Mouse (Mus musculus) kidney, adult 9 months (tissue): ENCODE data around the gene Itga9.

Experiments
- DNase-seq: peaks from one replicate; pipeline ENCODE4 v3.0.0; 2022

Gene Itga9

DNA sequence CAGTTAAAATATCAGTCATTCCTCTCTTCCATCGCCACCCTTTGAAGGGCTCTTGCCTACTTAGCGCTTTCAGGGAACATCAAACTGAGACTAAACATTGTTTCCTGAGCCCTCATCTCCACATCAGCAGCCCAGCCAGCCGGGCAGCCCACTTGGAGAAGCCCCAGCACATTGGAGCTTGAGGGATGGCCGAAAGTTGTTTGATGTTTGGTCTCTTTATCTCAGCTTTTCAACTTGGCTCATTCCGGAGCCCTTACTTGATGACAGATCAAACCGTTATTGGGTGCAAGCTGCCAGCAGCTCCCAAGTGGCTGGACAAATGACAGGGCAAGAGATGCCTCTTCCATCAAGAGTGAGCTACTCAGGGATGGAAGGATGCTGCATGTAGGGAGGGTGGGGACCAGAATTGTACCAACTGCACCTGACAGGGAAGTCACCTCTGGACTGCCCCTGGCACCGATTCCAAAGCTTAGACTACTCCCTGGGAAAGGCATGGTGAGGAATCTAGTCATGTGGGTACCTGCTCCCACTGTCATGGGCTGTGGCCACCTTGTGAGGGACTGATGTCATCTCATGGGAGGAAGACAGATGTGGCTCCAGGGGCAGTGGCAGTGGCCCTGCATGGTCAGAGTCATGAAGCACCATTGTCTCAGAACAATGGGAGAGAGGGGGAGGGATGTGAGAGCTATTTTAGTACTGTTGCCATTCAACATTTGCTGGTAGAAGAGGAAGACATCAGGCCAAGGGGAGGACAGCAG, 232.6 kb downstream of the Itga9 start:
- DNase-seq = no peak

GRCm38 (mm10) chr9:118841247-118841646, 234.8 kb downstream of the Itga9 start:
- no peak for DNase-seq

DNA sequence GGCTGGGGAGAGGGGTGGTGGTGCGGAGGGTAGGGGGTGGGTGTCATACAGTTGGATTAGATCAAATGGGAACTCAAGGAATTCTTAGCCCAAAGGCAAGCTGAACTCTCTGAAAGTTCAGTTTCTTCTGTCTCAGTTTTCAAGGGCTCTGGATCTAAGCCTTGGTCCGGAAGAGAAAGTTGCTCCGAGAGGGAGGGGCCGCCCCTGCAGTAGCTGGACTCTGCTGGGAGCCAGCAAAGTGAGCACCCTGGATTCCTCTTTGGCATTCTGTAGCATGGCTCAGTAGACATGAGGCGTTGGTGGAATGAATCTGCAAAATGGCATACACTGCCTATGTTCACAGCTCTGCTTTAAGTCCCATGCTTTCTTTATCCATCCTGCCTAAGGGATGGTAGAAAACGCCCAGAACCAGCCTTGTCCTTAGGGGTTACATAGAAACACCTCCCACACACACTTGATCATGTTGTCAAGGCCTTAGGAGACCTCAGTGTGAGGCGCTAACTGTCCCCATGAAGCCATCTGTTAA, 235.5 kb downstream of the Itga9 start:
- no peak for DNase-seq

- no peak for DNase-seq
Measured at GRCm38 (mm10) chr9:118843711-118844110, 237.2 kb downstream of the Itga9 start.

GRCm38 (mm10) chr9:118845003-118845402, 238.5 kb downstream of the Itga9 start:
- DNase-seq = no peak

- peak; percentile 26 for DNase-seq
Measured at GRCm38 (mm10) chr9:118846766-118847165, 240.3 kb downstream of the Itga9 start.

DNA sequence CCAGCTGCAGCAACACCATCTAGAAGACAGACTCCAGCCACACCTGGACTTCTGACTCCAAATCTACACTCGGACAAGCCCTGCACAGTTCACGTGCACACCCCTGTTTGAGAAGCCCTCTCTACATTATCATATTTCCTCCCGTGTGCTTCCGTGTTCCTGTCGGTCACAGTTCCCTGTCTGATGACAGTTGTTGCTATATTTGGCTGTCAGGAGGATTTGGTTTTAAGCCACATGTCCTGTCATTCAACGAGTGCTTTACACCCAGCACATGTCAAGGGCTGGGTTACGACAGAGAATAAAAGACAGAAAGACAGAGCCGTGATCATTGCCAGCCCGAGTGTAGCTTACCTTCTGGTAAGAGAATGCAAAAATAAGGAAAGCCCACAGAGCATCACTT, 250.2 kb downstream of the Itga9 start:
- DNase-seq = no peak

GRCm38 (mm10) chr9:118860613-118861141, 254.2 kb downstream of the Itga9 start:
- DNase-seq = no peak

DNA sequence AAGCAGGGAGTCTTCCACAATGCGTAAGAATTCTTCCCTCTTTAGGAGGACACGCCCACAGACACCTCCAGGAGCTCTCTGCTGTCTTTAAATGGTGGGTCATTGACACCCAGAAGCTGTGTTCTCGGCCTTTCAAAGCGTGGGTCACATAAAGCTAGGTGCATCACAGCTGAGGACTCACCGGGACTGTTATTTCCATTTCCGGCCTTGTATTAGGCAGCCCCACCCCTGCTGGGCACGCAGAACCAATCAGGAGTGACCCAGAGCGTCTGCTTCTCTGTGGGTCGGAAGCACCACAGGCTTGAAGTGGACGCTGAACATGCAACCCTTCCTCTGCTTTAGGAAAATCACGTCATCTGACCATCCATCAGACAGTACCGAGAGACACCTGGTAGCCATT, 255.7 kb downstream of the Itga9 start:
- no peak for DNase-seq

- no peak for DNase-seq
Measured at GRCm38 (mm10) chr9:118862852-118863260, 256.4 kb downstream of the Itga9 start.

GRCm38 (mm10) chr9:118863528-118863927, 257.0 kb downstream of the Itga9 start:
- DNase-seq = no peak

DNA sequence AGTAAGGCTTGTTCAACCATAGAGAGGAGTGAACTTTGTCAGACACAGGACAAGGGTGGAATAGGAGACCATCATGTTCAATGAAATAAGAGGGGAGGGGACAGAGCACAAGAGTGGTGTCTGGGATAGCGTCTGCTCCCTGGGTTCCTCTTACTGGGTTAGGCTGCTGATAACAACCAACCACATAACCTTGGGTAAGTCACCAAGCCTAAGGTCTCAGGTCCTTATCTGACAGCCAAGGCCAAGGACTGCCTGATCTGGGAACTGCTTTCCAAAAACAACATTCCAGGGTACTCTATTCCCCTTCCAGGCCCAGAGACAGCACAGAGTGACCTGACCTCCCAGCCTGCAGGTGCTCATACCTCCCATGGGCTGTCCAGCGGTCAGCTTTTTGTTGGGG, 260.5 kb downstream of the Itga9 start:
- no peak for DNase-seq

GRCm38 (mm10) chr9:118867851-118868250, 261.4 kb downstream of the Itga9 start:
- no peak for DNase-seq

DNA sequence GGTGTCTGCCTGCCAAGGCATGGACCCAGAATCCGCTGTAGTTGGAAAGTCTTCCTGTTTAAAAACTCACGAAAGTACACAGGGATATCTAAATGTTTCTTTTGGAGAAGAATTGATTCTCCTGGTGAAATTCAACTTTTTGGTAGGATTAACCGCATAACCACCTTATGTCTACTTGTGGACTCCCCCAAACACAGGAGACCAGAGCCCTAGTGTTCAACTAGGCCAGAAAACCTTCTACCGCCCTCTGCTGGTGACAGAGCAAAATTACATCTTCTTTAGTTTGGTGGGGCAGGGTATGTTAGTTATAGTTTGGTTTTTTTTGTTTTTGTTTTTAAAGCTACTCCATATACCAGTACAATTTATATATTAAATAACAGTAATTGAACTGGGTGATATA, 264.6 kb downstream of the Itga9 start:
- DNase-seq = peak; percentile 47

GRCm38 (mm10) chr9:118873031-118873430, 266.5 kb downstream of the Itga9 start:
- no peak for DNase-seq

GRCm38 (mm10) chr9:118873596-118873995, 267.1 kb downstream of the Itga9 start:
- DNase-seq = peak; percentile 61

- DNase-seq = no peak
Measured at GRCm38 (mm10) chr9:118875705-118876104, 269.2 kb downstream of the Itga9 start.

DNA sequence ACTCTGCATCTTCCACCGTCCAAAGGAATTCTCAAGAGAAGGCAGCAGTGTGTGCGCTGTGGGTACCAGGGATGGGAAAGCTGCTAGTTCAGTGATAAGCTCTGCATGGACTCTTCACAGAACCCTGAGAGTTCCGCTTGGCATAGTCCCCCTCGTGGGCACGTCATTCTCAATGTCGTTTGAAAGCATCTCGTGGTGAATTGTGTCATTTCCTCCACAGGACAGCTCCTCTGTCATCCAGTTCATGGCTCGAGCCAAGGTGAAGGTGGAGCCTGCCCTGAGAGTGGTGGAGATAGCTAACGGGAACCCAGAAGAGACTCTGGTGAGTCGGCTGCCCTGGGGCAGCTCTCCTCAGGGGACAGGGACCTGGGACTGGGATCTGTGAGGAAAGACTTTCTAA, 270.4 kb downstream of the Itga9 start:
- DNase-seq = no peak

- DNase-seq = no peak
Measured at GRCm38 (mm10) chr9:118877365-118878008, 271.0 kb downstream of the Itga9 start.

GRCm38 (mm10) chr9:118878596-118878995, 272.1 kb downstream of the Itga9 start:
- DNase-seq = no peak

DNA sequence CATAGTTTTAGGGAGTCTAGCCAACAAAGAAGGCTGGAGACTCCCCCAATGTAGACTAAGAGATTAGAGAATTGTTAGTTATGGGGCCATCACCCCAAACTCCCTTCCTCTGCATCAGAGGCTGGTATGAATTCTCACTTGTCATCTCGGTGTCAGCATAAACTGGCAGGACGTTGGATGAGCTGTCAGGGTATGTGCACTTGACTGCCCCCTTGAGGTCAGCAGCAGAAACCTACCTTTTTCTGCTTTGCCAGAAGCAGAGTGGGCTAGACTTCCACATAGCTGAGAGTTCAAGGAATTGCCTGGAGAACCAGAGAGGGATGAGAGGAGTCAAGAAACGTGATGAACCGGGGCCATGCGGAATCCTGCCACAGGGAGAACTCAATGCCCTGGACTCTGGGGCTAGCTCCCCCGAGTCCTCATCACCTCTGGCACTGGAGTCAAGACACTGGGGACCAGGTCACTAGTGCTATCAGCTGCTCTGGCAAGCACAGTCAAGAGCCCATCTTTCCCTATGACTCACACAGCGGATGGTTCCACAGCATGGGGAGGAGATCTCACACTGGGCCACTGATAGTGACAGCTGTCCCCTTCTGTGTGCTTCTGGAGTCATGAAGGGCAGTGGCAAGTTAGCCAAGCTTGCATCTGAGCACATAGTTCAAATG, 274.9 kb downstream of the Itga9 start:
- peak; percentile 27 for DNase-seq

DNA sequence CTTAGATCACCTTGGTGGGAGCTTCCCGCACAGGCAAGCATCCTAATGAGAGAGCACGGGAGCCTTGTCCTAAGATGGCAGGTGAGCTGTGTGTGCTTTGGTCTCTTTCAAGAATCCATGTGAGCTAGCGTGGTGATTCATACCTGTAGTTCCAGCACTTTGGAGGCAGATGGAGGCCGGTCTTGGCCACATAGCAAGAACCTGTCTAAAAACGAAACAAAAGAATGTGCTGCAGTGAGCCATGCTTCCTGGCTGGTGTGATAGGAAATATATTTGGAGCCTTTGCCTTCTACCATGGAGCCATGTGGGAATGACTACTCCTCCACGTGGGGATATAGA, 275.4 kb downstream of the Itga9 start:
- DNase-seq = no peak

- no peak for DNase-seq
Measured at GRCm38 (mm10) chr9:118883150-118883549, 276.7 kb downstream of the Itga9 start.

DNA sequence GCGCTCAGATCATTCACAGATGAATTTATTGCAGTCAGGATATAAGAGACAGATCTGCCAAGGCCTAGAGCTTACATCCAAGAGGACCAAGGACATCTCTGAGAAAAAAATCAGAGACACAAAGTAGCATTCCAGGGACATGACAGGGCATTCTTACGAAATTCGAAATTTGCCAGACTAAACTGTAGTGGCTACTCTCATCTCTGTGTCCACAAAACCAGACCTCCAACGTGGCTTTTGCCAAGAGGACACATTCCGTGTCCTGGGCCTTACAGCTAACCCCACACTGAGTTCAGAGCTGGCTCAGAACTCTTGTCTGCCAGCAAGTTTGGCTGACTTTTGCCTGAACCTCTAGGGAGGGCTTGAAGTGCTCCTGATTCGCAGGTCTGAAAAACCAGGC, 279.3 kb downstream of the Itga9 start:
- DNase-seq = no peak
